Mouse (Mus musculus) neural tube, embryonic 11.5 days (tissue): ENCODE measurements at regions not wholly inside any gene's neighbourhood (a gene's known extent, or its start where the extent isn't known, plus 50 kb on each side); places are given as distances from the start of the nearest gene placed in this dataset.

ENCODE experiments used
- ATAC-seq: fragments of 200-750 bp; cut with Nextera tagmentation; 2 replicates; pipeline ENCODE4 v1.8.0; 2017; ENCODE audit warnings: moderate number of reproducible peaks, mild to moderate bottlenecking, moderate TSS enrichment, moderate library complexity; ENCODE audit not compliant: insufficient read depth, low FRiP score, low TSS enrichment
- DNase-seq: peaks from one replicate; pipeline ENCODE4 v3.0.0-alpha.2; 2015; ENCODE audit warnings: low spot score
- H3K27ac ChIP-seq: fragments of 300-500 bp; sonication (generic); 2 replicates; pipeline ENCODE4 v1.5.1; 2014; ENCODE audit warnings: low read depth, mild to moderate bottlenecking, low read length
- H3K27me3 ChIP-seq: fragments of 300-500 bp; sonication (generic); 2 replicates; pipeline ENCODE4 v1.6.1; 2014; ENCODE audit warnings: mild to moderate bottlenecking, low read length, mixed read lengths; ENCODE audit not compliant: control insufficient read depth, insufficient read depth
- H3K36me3 ChIP-seq: fragments of 300-500 bp; sonication (generic); 2 replicates; pipeline ENCODE4 v1.6.1; 2014; ENCODE audit warnings: mild to moderate bottlenecking, low read length, moderate library complexity, mixed read lengths; ENCODE audit not compliant: control insufficient read depth, insufficient read depth
- H3K4me1 ChIP-seq: fragments of 300-500 bp; sonication (generic); 2 replicates; pipeline ENCODE4 v1.6.1; 2014; ENCODE audit warnings: low read length, mixed read lengths; ENCODE audit not compliant: control insufficient read depth, insufficient read depth
- H3K4me2 ChIP-seq: fragments of 300-500 bp; sonication (generic); 2 replicates; pipeline ENCODE4 v1.6.1; 2014; ENCODE audit warnings: low read depth, mild to moderate bottlenecking, moderate library complexity
- H3K4me3 ChIP-seq: fragments of 300-500 bp; sonication (generic); 2 replicates; pipeline ENCODE4 v1.5.1; 2014; ENCODE audit warnings: low read depth, low read length
- H3K9ac ChIP-seq: fragments of 300-500 bp; sonication (generic); 2 replicates; pipeline ENCODE4 v1.6.1; 2014; ENCODE audit warnings: mild to moderate bottlenecking, low read length
- H3K9me3 ChIP-seq: fragments of 300-500 bp; sonication (generic); 2 replicates; pipeline ENCODE4 v1.6.1; 2016; ENCODE audit warnings: low read length; ENCODE audit not compliant: control insufficient read depth
- WGBS: fragments of 180-500 bp; shearing (Covaris S2); extraction: QIAGEN DNeasy Blood & Tissue Kit; methylation state at CpG from one replicate; pipeline ENCODE4 v1.1.7; 2014; 5-methylcytosine and 5-hydroxymethylcytosine counted together

- Histone ChIP-seq H3K9me3 (no peaks in the 10 kb centered on the region), H3K27me3 (no peaks in the 10 kb centered on the region), H3K4me2 (no peak overlapping the region), H3K9ac (no peak overlapping the region), H3K4me1 (no peaks in the 10 kb centered on the region), H3K36me3 (no peaks in the 10 kb centered on the region), H3K4me3 (no peak overlapping the region), H3K27ac (no peak overlapping the region)
- DNase-seq, result no peak
- ATAC-seq, result no peak
- WGBS, result 90% methylated on average over 8 of the region's 8 CpGs
These were observed 244.9 kb upstream of the Mki67 start for GRCm38 (mm10) chr7:135961026-135961425.

DNA sequence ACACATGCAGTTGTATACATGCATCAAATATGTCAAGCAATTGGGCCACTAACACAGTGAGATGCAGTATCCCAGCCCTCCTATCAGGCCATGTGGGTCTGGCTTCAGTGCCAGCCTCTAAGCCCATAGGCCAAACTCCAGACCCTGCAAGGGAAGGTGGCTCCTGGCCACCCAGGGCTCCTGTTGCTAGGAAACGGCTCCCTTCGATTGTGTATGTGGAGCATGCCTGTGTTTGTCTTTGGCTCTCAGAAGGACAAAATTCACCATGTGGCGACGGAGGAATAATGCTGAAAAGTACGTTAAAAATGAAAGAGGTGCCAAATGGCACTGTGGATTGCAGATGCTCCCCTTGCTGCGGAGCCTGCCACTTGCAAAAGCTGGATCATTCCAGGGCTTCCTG, 249.4 kb upstream of the Mki67 start:
- H3K27ac ChIP-seq, result no peak overlapping the region
- H3K4me2 ChIP-seq, result no peak overlapping the region
- DNase-seq (peak; percentile 42), ATAC-seq (no peak)
- H3K27me3 ChIP-seq, result no peaks in the 10 kb centered on the region
- no peak overlapping the region for H3K4me3 ChIP-seq
- no peaks in the 10 kb centered on the region for H3K36me3 ChIP-seq
- no peaks in the 10 kb centered on the region for H3K9me3 ChIP-seq
- H3K4me1 ChIP-seq, result no peaks in the 10 kb centered on the region
- WGBS, result 44% methylated on average over 6 of the region's 6 CpGs
- H3K9ac ChIP-seq, result 0 out of 2 replicates have a peak overlapping the region, but pooled peaks have one; percentile 18

DNA sequence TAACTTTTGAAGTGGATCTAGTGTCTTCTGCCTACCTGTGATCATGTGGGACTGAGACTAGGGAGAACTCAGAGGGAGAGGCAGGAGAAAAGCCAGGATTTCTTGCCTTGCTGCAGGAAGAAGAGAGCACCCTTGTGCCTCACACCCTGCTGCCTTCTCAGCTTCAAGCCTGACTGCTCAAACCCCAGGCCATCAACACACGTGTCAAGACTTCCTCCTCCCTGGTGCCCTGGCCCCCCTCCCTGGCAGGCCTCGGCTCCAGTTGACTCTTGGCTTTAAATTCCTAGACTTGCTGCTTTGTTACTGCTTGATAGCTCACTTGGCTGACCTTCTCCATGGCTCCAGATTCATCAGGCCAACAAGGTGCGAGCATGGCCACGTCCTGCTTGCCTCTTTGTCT, 250.1 kb upstream of the Mki67 start:
- Histone ChIP-seq H3K9ac (no peak overlapping the region), H3K9me3 (no peaks in the 10 kb centered on the region), H3K27ac (no peak overlapping the region), H3K4me2 (no peak overlapping the region), H3K4me3 (no peak overlapping the region), H3K36me3 (no peaks in the 10 kb centered on the region), H3K27me3 (no peaks in the 10 kb centered on the region), H3K4me1 (no peaks in the 10 kb centered on the region)
- ATAC-seq (no peak), DNase-seq (no peak)
- WGBS, result 54% methylated on average over 4 of the region's 4 CpGs

- Histone ChIP-seq H3K9ac (no peak overlapping the region), H3K27ac (no peak overlapping the region), H3K9me3 (no peaks in the 10 kb centered on the region), H3K36me3 (no peaks in the 10 kb centered on the region), H3K27me3 (no peaks in the 10 kb centered on the region), H3K4me2 (no peak overlapping the region), H3K4me1 (no peaks in the 10 kb centered on the region), H3K4me3 (no peak overlapping the region)
- no peak for DNase-seq
- ATAC-seq, result no peak
- 72% methylated on average over 8 of the region's 8 CpGs for WGBS
These were observed 252.5 kb upstream of the Mki67 start for GRCm38 (mm10) chr7:135968638-135969037.

DNA sequence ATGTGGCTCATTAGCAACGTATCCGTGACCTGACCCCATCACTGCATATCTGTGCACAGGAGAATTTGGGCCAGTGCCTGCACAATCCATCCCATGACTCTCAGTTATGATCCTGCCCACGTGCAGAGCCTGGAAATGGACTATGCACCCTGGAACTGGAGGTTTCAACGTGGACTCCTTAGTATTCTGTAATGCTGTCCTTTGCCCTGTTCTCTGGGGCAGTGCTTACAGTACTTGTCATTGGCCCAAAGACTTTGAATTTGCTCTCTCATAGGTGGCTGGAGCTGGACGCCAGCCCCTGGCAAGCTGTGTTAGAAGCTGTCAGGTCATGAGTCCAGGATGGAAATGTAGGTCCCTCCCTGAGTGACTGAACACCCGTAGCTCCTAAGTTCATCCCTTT, 269.9 kb upstream of the Mki67 start:
- Histone ChIP-seq H3K4me2 (no peak overlapping the region), H3K9ac (no peak overlapping the region), H3K36me3 (no peaks in the 10 kb centered on the region), H3K9me3 (no peaks in the 10 kb centered on the region), H3K4me3 (no peak overlapping the region), H3K27ac (no peak overlapping the region), H3K4me1 (no peaks in the 10 kb centered on the region), H3K27me3 (no peaks in the 10 kb centered on the region)
- WGBS, result 82% methylated on average over 6 of the region's 6 CpGs
- DNase-seq (no peak), ATAC-seq (no peak)

DNA sequence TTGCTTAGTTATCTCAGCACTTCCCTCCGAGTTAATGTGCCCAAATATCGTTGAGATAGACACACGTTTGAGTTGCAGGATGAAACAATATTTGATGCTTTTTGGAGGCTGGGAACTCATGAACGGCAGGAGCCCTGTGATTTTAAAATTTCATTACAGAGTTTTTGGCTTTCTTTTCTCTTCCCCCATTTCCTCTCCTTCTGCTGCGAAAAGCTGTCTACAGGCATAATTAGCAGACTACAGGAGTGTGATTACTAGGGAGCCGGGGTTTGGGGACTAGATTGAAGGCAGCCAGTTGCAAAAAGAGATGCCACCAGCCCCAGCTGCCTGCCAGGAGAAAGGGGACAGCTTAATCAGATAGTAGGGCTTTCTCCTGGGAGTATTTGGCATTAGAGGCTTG, 274.2 kb upstream of the Mki67 start:
- 61% methylated on average over 6 of the region's 6 CpGs for WGBS
- Histone ChIP-seq H3K4me1 (no peaks in the 10 kb centered on the region), H3K4me2 (no peak overlapping the region), H3K9ac (no peak overlapping the region), H3K27me3 (no peaks in the 10 kb centered on the region), H3K27ac (no peak overlapping the region), H3K4me3 (no peak overlapping the region), H3K9me3 (no peaks in the 10 kb centered on the region), H3K36me3 (no peaks in the 10 kb centered on the region)
- no peak for DNase-seq
- ATAC-seq, result no peak

DNA sequence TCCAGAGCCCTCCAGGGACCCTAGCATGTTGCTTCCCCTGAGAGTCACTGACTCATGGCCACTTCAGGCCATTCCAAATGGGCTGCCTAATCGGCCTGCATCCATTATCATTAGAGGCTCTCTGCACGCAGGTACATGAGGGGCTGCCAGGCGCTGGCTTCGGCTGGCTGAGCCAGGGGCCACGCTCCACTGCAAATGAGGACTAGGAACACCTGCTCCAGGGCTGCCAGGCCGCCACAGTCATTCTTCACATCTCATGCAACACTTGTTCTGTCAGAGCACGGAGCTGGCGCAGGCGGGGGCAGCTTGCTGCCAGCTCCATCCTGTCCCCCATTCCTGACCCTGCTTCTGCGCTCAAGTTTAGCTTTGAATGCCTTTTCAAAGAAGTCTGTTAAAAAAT, 280.7 kb upstream of the Mki67 start:
- ATAC-seq, result no peak

GRCm38 (mm10) chr7:135997640-135998039, 281.5 kb upstream of the Mki67 start:
- H3K27me3 ChIP-seq, result no peaks in the 10 kb centered on the region
- H3K36me3 ChIP-seq, result no peaks in the 10 kb centered on the region
- ATAC-seq, result no peak
- no peak for DNase-seq
- H3K4me3 ChIP-seq, result no peak overlapping the region
- H3K9ac ChIP-seq, result no peak overlapping the region
- H3K4me2 ChIP-seq, result no peak overlapping the region
- no peaks in the 10 kb centered on the region for H3K9me3 ChIP-seq
- H3K27ac ChIP-seq, result no peak overlapping the region
- 67% methylated on average over 3 of the region's 3 CpGs for WGBS
- H3K4me1 ChIP-seq, result no peaks in the 10 kb centered on the region

More for the DNA sequence above, 280.7 kb upstream of the Mki67 start:
- no peaks in the 10 kb centered on the region for H3K4me1 ChIP-seq
- no peak overlapping the region for H3K4me3 ChIP-seq
- H3K36me3 ChIP-seq, result no peaks in the 10 kb centered on the region
- no peak overlapping the region for H3K4me2 ChIP-seq
- WGBS, result 80% methylated on average over 10 of the region's 10 CpGs
- no peak overlapping the region for H3K9ac ChIP-seq
- H3K27me3 ChIP-seq, result no peaks in the 10 kb centered on the region
- no peaks in the 10 kb centered on the region for H3K9me3 ChIP-seq
- H3K27ac ChIP-seq, result no peak overlapping the region
- peak; percentile 37 for DNase-seq

- DNase-seq (no peak), ATAC-seq (no peak)
- Histone ChIP-seq H3K4me1 (no peaks in the 10 kb centered on the region), H3K27me3 (no peaks in the 10 kb centered on the region), H3K4me3 (no peak overlapping the region), H3K27ac (no peak overlapping the region), H3K9ac (no peak overlapping the region), H3K4me2 (no peak overlapping the region), H3K36me3 (no peaks in the 10 kb centered on the region), H3K9me3 (no peaks in the 10 kb centered on the region)
- 60% methylated on average over 8 of the region's 8 CpGs for WGBS
These were observed 286.2 kb upstream of the Mki67 start for GRCm38 (mm10) chr7:136002382-136002781.
